Mouse (Mus musculus): ENCODE results near the gene Prdx1. TPM values are rescaled to one million over a fixed set of nuclear protein-coding genes. Genes with fewer than 3 reads are reported as not detected.

The Prdx1 gene
- polyA plus RNA-seq (2016; fragmentation: Nextera tagmentation; extraction: Ambion mirVana) = 1,278 and 1,447 TPM in 2 replicates

- peaks cover 35% of the 10 kb centered on the region for H3K36me3 ChIP-seq
- peak; percentile 99 for DNase-seq (ENCODE audit: low spot score)
- no peaks in the 10 kb centered on the region for H3K9me3 ChIP-seq (replicated peaks)
- H3K4me3 ChIP-seq = peak within 1 kb of the TSS; percentile 80
- peak within 1 kb of the TSS; percentile 96 for H3K27ac ChIP-seq
- peaks cover 16% of the 10 kb centered on the region for H3K4me1 ChIP-seq
- WGBS = under 1% methylated on average over 56 of the region's 56 CpGs
- no peaks in the 10 kb centered on the region for H3K27me3 ChIP-seq (ENCODE audit: low read depth, poor library complexity, severe bottlenecking)
Observed at GRCm38 (mm10) chr4:116685402-116686061, at the start of gene Prdx1. Prdx1 (plus strand) TSS chr4:116685544.

- H3K9me3 ChIP-seq (replicated peaks) = no peaks in the 10 kb centered on the region
- WGBS = 96% methylated on average over 6 of the region's 6 CpGs
- H3K4me3 ChIP-seq = no peak overlapping the region
- DNase-seq (ENCODE audit: low spot score) = no peak
- H3K36me3 ChIP-seq = peaks cover 100% of the 10 kb centered on the region
- no peaks in the 10 kb centered on the region for H3K4me1 ChIP-seq
- H3K27ac ChIP-seq = no peak overlapping the region
- H3K27me3 ChIP-seq (ENCODE audit: low read depth, poor library complexity, severe bottlenecking) = no peaks in the 10 kb centered on the region
Observed at GRCm38 (mm10) chr4:116638821-116639220, 46.5 kb upstream of the Prdx1 start.

DNA sequence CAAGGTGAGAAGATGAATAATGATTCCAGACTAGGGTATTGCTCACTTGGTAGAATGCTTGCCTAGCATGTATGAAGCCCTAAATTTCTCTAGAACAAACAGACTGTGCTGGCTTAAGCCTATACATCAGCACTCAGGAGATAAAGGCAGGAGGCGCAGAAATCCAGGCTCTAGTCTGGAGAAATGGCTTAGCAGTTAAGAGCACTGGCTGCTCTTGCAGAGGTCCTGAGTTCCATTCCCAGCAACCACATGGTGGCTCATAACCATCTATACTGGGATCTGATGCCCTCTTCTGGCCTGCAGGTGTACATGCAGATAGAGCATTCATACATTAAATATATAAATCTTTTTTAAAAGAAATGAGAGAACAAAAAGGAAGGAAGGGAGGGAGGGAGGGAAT is 43.3 kb upstream of the Prdx1 start:
- H3K9me3 ChIP-seq (replicated peaks) = no peaks in the 10 kb centered on the region
- no peak overlapping the region for H3K4me3 ChIP-seq
- H3K36me3 ChIP-seq = peaks cover 99% of the 10 kb centered on the region
- no peak overlapping the region for H3K27ac ChIP-seq
- no peaks in the 10 kb centered on the region for H3K4me1 ChIP-seq
- no peaks in the 10 kb centered on the region for H3K27me3 ChIP-seq (ENCODE audit: low read depth, poor library complexity, severe bottlenecking)
- no peak for DNase-seq (ENCODE audit: low spot score)
- WGBS = 97% methylated on average over 1 of the region's 1 CpGs

GRCm38 (mm10) chr4:116644326-116644725 is 41.0 kb upstream of the Prdx1 start:
- 73% methylated on average over 6 of the region's 6 CpGs for WGBS
- DNase-seq (ENCODE audit: low spot score) = no peak
- peaks cover 2% of the 10 kb centered on the region; the same call in 1 of the 2 replicates for H3K4me1 ChIP-seq
- H3K27me3 ChIP-seq (ENCODE audit: low read depth, poor library complexity, severe bottlenecking) = no peaks in the 10 kb centered on the region
- no peak overlapping the region for H3K4me3 ChIP-seq
- no peak overlapping the region for H3K27ac ChIP-seq
- H3K36me3 ChIP-seq = peaks cover 99% of the 10 kb centered on the region
- no peaks in the 10 kb centered on the region for H3K9me3 ChIP-seq (replicated peaks)

DNA sequence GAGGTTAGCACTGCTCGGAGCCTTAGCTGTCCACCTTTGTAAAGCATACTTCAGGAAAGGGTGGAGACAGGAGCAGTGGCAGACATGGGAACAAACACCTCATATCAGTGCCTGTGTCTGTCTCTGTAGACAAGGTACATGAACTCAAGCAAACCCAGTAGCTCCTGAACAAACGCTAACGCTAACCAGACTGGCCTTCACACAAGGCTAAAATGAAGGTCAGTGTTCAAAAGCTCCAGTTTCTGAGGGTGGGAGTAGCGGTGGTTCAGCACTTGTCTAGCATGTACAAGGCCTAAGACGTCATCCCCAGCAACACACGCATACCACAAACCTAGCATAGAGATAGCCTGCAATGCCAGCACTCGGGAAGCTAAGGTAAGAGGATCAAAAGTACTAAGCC is 39.7 kb upstream of the Prdx1 start:
- Histone ChIP-seq H3K4me3 (no peak overlapping the region), H3K27me3 (ENCODE audit: low read depth, poor library complexity, severe bottlenecking) (no peaks in the 10 kb centered on the region), H3K27ac (no peak overlapping the region), H3K4me1 (peaks cover 13% of the 10 kb centered on the region), H3K9me3 (replicated peaks) (no peaks in the 10 kb centered on the region), H3K36me3 (peaks cover 96% of the 10 kb centered on the region)
- 95% methylated on average over 7 of the region's 7 CpGs for WGBS
- no peak for DNase-seq (ENCODE audit: low spot score)

GRCm38 (mm10) chr4:116649411-116649810 is 35.9 kb upstream of the Prdx1 start:
- over 99% methylated on average over 2 of the region's 2 CpGs for WGBS
- no peaks in the 10 kb centered on the region for H3K9me3 ChIP-seq (replicated peaks)
- H3K27ac ChIP-seq = no peak overlapping the region
- H3K36me3 ChIP-seq = peaks cover 59% of the 10 kb centered on the region
- peak overlapping the region; percentile 84 for H3K4me3 ChIP-seq
- H3K4me1 ChIP-seq = peaks cover 18% of the 10 kb centered on the region
- DNase-seq (ENCODE audit: low spot score) = no peak
- no peaks in the 10 kb centered on the region for H3K27me3 ChIP-seq (ENCODE audit: low read depth, poor library complexity, severe bottlenecking)

GRCm38 (mm10) chr4:116650365-116650764 is 35.0 kb upstream of the Prdx1 start:
- WGBS = 46% methylated on average over 5 of the region's 5 CpGs
- H3K36me3 ChIP-seq = peaks cover 49% of the 10 kb centered on the region
- no peaks in the 10 kb centered on the region for H3K27me3 ChIP-seq (ENCODE audit: low read depth, poor library complexity, severe bottlenecking)
- peak overlapping the region; percentile 84 for H3K4me3 ChIP-seq
- no peak for DNase-seq (ENCODE audit: low spot score)
- H3K27ac ChIP-seq = peak overlapping the region; percentile 95
- no peaks in the 10 kb centered on the region for H3K9me3 ChIP-seq (replicated peaks)
- peaks cover 18% of the 10 kb centered on the region for H3K4me1 ChIP-seq

DNA sequence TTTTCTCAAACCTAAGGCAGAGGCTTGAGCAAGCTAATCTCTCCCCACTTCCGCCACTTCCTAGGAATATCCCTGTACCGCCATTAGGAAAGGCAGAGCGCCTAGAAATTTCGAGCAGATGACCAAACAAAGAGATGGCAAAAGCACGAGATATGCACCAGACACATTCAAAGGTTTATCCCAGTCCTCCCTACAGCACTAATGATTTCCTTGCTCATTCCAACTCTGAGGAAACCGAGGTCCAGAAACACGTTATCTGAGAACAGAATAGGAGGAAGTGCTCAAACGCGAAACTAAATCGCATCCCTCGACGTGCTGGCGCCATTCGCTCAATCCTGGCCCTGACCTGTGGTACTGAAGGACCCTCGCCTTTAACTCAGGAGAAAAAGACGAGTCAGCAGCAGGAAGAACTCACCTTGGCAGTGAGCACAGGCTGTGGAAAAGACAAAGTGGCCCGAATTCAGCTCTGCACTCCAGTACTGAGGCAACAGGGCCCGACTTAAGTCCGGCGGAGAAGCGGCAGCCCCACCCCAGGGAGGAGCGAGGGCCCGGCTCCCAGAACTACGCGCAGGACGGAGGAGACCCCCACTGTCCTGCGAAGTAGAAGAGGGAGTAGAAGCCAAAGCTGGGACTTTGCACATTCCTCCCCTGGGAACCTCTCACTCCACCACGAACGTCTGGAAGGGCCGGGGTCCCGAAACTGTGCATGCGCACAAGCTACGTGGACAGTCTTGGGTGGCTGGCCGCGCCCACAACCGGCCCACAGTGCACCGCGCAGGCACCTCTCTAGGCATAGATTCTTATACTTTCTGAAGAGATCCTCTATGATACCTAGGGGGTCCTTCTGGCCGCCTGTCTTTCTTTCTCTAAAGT is 34.2 kb upstream of the Prdx1 start, which contains the start of gene Akr1a1:
Akr1a1 (minus strand) TSS at position 757 of the 873 bp plus-strand sequence.
- peak; percentile 94 for DNase-seq (ENCODE audit: low spot score)
- H3K4me3 ChIP-seq = peak within 1 kb of the TSS; percentile 84
- peaks cover 22% of the 10 kb centered on the region for H3K4me1 ChIP-seq
- H3K27ac ChIP-seq = peak within 1 kb of the TSS; percentile 95
- no peaks in the 10 kb centered on the region for H3K27me3 ChIP-seq (ENCODE audit: low read depth, poor library complexity, severe bottlenecking)
- peaks cover 41% of the 10 kb centered on the region for H3K36me3 ChIP-seq
- no peaks in the 10 kb centered on the region for H3K9me3 ChIP-seq (replicated peaks)
- WGBS = under 1% methylated on average over 39 of the region's 39 CpGs

DNA sequence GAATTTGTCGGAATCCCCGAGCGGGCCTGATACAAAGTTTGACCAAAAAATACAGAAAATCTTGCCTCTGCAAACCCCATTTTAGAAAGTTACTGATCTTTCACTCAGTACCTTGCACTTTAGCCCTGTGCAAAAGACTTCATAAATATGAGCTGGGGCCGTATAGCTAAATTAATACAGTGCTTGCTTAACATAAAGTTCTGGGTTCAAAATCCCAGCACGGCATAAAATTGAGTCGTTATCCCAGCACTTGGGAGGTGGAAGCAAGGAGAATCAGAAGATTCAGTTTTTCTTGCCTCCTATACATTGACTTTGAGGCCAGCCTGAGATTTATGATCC is 33.6 kb upstream of the Prdx1 start:
- Histone ChIP-seq H3K27me3 (ENCODE audit: low read depth, poor library complexity, severe bottlenecking) (no peaks in the 10 kb centered on the region), H3K9me3 (replicated peaks) (no peaks in the 10 kb centered on the region), H3K27ac (peak overlapping the region; percentile 95), H3K4me1 (peaks cover 22% of the 10 kb centered on the region), H3K36me3 (peaks cover 35% of the 10 kb centered on the region), H3K4me3 (peak overlapping the region; percentile 84)
- WGBS = 15% methylated on average over 6 of the region's 6 CpGs
- no peak for DNase-seq (ENCODE audit: low spot score)

DNA sequence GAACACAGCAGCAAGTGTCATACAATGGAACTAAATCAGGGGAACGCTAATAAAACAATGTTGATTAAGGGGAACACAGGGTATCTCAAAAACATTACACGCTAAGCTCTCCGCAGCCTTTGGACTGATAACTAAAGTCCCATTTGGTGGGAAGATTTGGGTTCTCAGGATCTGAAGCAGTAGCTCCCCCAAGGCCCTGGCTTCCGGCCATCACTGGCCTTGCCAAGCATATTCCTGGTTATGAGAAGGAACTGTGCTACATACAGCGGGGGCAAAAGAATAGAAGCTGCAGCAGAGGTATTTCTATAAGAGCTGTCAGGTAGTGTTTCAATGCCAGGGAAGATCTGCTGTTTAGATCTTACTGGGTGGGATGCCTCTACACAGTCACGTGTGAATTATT is 32.1 kb upstream of the Prdx1 start:
- DNase-seq (ENCODE audit: low spot score) = no peak
- no peaks in the 10 kb centered on the region for H3K27me3 ChIP-seq (ENCODE audit: low read depth, poor library complexity, severe bottlenecking)
- peaks cover 20% of the 10 kb centered on the region for H3K36me3 ChIP-seq
- no peaks in the 10 kb centered on the region for H3K9me3 ChIP-seq (replicated peaks)
- no peak overlapping the region for H3K4me3 ChIP-seq
- peaks cover 22% of the 10 kb centered on the region for H3K4me1 ChIP-seq
- WGBS = 91% methylated on average over 6 of the region's 6 CpGs
- no peak overlapping the region for H3K27ac ChIP-seq

DNA sequence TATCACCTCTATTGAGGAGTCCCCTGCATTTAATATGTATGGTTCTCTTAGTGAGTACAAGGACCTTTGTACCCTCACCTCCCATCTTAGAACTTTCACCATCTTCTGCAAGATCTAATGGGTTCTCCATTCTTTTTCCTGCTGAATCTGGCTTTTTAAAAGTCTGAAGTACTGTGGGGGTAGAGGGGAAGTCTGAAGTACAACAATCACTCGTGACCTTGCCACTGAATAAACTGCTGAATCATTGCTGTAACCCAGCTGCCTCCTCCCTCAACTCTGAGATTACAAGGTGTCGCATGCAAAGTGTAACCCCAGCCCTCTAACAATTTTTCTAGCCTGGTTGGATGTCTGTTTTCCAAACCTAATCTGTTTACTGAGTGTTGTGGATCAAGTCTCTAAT is 30.2 kb upstream of the Prdx1 start:
- no peak for DNase-seq (ENCODE audit: low spot score)
- WGBS = 64% methylated on average over 2 of the region's 2 CpGs
- Histone ChIP-seq H3K36me3 (peaks cover 2% of the 10 kb centered on the region; the same call in 1 of the 2 replicates), H3K27ac (no peak overlapping the region), H3K4me3 (no peak overlapping the region), H3K9me3 (replicated peaks) (no peaks in the 10 kb centered on the region), H3K27me3 (ENCODE audit: low read depth, poor library complexity, severe bottlenecking) (no peaks in the 10 kb centered on the region), H3K4me1 (peaks cover 12% of the 10 kb centered on the region)

GRCm38 (mm10) chr4:116655658-116656057 is 29.7 kb upstream of the Prdx1 start:
- no peak for DNase-seq (ENCODE audit: low spot score)
- Histone ChIP-seq H3K36me3 (no peaks in the 10 kb centered on the region), H3K4me1 (0 out of 2 replicates have a peak, but pooled peaks cover 8% of the 10 kb centered on the region), H3K27ac (no peak overlapping the region), H3K4me3 (no peak overlapping the region), H3K9me3 (replicated peaks) (no peaks in the 10 kb centered on the region), H3K27me3 (ENCODE audit: low read depth, poor library complexity, severe bottlenecking) (no peaks in the 10 kb centered on the region)
- 77% methylated on average over 3 of the region's 3 CpGs for WGBS

DNA sequence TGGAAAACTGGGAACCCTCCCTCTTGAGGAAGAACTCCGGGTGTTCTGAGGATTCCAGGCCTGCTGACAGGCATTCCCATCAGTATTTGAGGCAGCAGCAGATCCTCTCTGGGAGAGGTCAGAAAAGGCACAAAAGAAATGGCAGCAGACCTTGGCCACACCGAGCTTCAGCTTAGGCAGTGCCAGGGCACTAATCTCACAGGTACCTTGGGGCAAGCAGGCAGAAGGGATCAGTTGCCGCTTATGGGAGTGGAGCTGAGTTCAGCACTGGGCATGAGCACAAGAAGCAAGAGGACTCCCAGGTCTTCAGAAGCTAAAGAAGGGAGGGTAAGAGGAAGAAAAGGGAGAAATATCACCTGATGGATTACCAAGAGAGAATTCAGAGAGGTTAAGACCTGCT is 27.4 kb upstream of the Prdx1 start:
- Histone ChIP-seq H3K4me1 (0 out of 2 replicates have a peak, but pooled peaks cover 4% of the 10 kb centered on the region), H3K27ac (no peak overlapping the region), H3K4me3 (no peak overlapping the region), H3K36me3 (no peaks in the 10 kb centered on the region), H3K9me3 (replicated peaks) (no peaks in the 10 kb centered on the region), H3K27me3 (ENCODE audit: low read depth, poor library complexity, severe bottlenecking) (no peaks in the 10 kb centered on the region)
- WGBS = 50% methylated on average over 3 of the region's 3 CpGs
- no peak for DNase-seq (ENCODE audit: low spot score)

All from limb, embryonic 10.5 days (tissue).